ENCODE assay signal across 30 mouse cellular contexts in genomic region chr16:18669914-18670313, GRCm38 (mm10). TPM values are rescaled to one million over a fixed set of nuclear protein-coding genes. Genes with fewer than 3 reads are reported as not detected.
"Had no signal": no experiment of that assay in that cellular context is flagged by ENCODE, and none has a peak within 500 bp of the region (broad histone marks: within the 10 kb centered on the region; RNA-seq: fewer than 3 reads in every experiment).

No protein-coding gene starts in this region.

- H3K27me3 ChIP-seq: embryonic facial prominence, embryonic 12.5 days; embryonic facial prominence, embryonic 13.5 days; embryonic facial prominence, embryonic 15.5 days; forebrain, embryonic 12.5 days; forebrain, embryonic 13.5 days; forebrain, embryonic 15.5 days had no signal

- H3K4me1 ChIP-seq: embryonic facial prominence, embryonic 10.5 days; embryonic facial prominence, embryonic 12.5 days; embryonic facial prominence, embryonic 13.5 days; embryonic facial prominence, embryonic 15.5 days; forebrain, embryonic 10.5 days; forebrain, embryonic 12.5 days; forebrain, embryonic 13.5 days; forebrain, embryonic 15.5 days had no signal

- H3K27ac ChIP-seq: embryonic facial prominence, embryonic 10.5 days; embryonic facial prominence, embryonic 12.5 days; embryonic facial prominence, embryonic 13.5 days; embryonic facial prominence, embryonic 15.5 days; forebrain, embryonic 10.5 days; forebrain, embryonic 12.5 days; forebrain, embryonic 13.5 days; forebrain, embryonic 15.5 days; heart, adult 2 months had no signal

- H3K4me2 ChIP-seq: embryonic facial prominence, embryonic 12.5 days; embryonic facial prominence, embryonic 13.5 days; embryonic facial prominence, embryonic 15.5 days; forebrain, embryonic 12.5 days; forebrain, embryonic 13.5 days; forebrain, embryonic 15.5 days; heart, embryonic 11.5 days had no signal

- H3K9me3 ChIP-seq: embryonic facial prominence, embryonic 10.5 days; embryonic facial prominence, embryonic 12.5 days; embryonic facial prominence, embryonic 13.5 days; embryonic facial prominence, embryonic 15.5 days; forebrain, embryonic 10.5 days; forebrain, embryonic 12.5 days; forebrain, embryonic 13.5 days; forebrain, embryonic 15.5 days had no signal

- DNase-seq: cerebellum, adult 8-10 months; cerebellum, adult 9-10 months; cerebellum, adult 9-11 months; cerebellum, postnatal 10 days; cerebellum, postnatal 14 days; cerebellum, postnatal 25 days; cerebellum, postnatal 36 days; embryo, embryonic 11 days; forebrain, postnatal 0 days; gastrocnemius, postnatal 10 days; gastrocnemius, postnatal 14 days; gastrocnemius, postnatal 25 days; gastrocnemius, postnatal 36 days; heart, adult 2 months had no signal

- H3K9ac ChIP-seq: embryonic facial prominence, embryonic 12.5 days; embryonic facial prominence, embryonic 13.5 days; embryonic facial prominence, embryonic 15.5 days; forebrain, embryonic 12.5 days; forebrain, embryonic 13.5 days; forebrain, embryonic 15.5 days; forebrain, postnatal 0 days had no signal

- ATAC-seq: forebrain, embryonic 13.5 days; forebrain, embryonic 14.5 days; forebrain, embryonic 15.5 days; forebrain, embryonic 16.5 days; forebrain, postnatal 0 days had no signal

- H3K36me3 ChIP-seq: embryonic facial prominence, embryonic 10.5 days; embryonic facial prominence, embryonic 12.5 days; embryonic facial prominence, embryonic 13.5 days; embryonic facial prominence, embryonic 15.5 days; forebrain, embryonic 10.5 days; forebrain, embryonic 12.5 days; forebrain, embryonic 15.5 days had no signal

- H3K4me3 ChIP-seq: embryonic facial prominence, embryonic 10.5 days; embryonic facial prominence, embryonic 12.5 days; embryonic facial prominence, embryonic 13.5 days; embryonic facial prominence, embryonic 15.5 days; erythroblast, embryonic 14.5 days; forebrain, embryonic 10.5 days; forebrain, embryonic 12.5 days; forebrain, embryonic 13.5 days; forebrain, embryonic 15.5 days; heart, adult 2 months had no signal

RNA-seq across cellular contexts. Expression of gene Sept5, which starts 40.2 kb away (rescaled TPM):
- polyA plus RNA-seq: erythroblast, embryonic 14.5 days had no signal

RNA-seq across cellular contexts. Expression of gene Gm49601, which starts 43.7 kb away (rescaled TPM):
- total RNA-seq: common myeloid progenitor, adult 5-6 weeks had no signal

RNA-seq across cellular contexts. Expression of gene Gp1bb, which starts 47.7 kb away (rescaled TPM):
- total RNA-seq: gastrocnemius, adult 18-20 months; gastrocnemius, adult 8-10 months; gastrocnemius, postnatal 10 days; gastrocnemius, postnatal 14 days; gastrocnemius, postnatal 36 days; granulocyte monocyte progenitor cell, adult 5-6 weeks had no signal
